Mouse (Mus musculus) megakaryocyte progenitor cell, adult 5-6 weeks (primary cell): ENCODE measurements around the gene Ndufb3. TPM values are rescaled to one million over a fixed set of nuclear protein-coding genes. Genes with fewer than 3 reads are reported as not detected.
A peak's percentile ranks its signal among the peaks of the same experiment; 100 is the strongest.

Experiments
- ATAC-seq: replicated peaks from 2 replicates; pipeline ENCODE4 v1.8.0; 2016; ENCODE audit warnings: mild to moderate bottlenecking, moderate TSS enrichment, inconsistent platforms; ENCODE audit not compliant: poor library complexity
- total RNA-seq, 2 experiments: library from RNA; stranded (forward) in 1 of 2; stranded (reverse) in 1 of 2; fragments of 157-497, 149-512 nt in 1 of 2; fragments of 200-1000 nt in 1 of 2; gene quantifications; 2 replicates each; pipeline versions ENCODE4 v1.2.3 to v1.2.4; 2015 to 2017

Gene Ndufb3
- total RNA-seq, 2 experiments from 2014 or later, result 99.4 to 135 TPM

DNA sequence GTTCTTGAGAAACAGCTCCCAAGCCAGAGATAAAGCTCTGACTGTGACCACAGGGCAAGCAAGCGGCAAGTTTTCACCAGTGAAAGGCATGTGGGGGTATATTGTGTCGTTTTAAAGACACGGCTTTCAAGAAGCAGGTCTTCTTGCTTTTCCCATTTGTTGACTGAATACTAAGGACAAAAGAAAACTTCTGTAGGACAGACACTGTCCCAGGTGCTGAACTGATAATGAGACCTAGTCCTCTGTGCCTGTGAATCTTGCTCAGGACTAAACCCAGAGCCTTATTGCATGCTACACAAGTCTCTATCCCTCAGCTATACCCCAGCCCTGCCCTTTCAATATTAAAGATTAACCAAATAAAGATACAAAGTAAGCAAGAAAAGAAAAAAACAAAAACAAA, 30.0 kb downstream of the Ndufb3 start:
- ATAC-seq, result no peak

- no peak for ATAC-seq
Measured at GRCm38 (mm10) chr1:58617076-58617475, 30.9 kb downstream of the Ndufb3 start.

- peak; percentile 85 for ATAC-seq
Measured at GRCm38 (mm10) chr1:58617978-58618668, 31.9 kb downstream of the Ndufb3 start.

DNA sequence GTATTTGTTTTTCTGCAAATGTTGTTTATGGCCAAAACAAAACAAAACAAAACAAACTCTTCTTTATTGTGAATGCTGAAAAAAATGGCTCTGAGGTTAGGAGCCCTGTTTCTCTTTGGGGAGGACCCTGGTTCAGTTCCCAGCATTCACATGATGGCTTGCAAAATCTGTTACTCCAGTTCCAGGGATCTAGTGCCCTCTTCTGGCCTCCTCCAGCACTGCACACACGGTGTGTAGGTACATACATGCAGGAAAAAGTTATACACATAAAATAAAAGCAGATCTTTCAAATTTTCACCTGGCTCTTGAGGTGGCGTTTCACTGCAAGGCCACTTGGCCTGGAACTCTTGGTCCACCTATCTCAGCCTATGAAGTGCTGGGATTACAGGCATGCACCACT, 32.6 kb downstream of the Ndufb3 start:
- no peak for ATAC-seq

DNA sequence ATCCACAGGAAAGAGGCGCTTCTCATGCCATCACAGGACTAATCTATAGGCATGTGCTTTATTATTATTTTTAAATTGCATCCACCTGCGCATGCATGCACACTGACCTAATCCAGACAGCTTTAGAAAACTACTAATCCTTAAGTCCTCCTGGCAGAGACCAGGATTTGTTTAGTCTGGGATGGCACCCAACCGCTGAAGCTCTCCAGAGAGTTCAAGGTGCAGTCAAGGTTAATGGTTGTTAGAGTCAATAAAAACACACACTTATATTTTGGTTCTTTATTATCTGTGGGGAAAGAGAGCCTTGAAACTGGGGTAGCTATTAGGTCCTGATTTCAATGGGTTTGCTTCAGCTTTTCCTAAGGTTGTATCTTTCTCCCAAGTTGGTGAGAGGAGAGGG, 35.1 kb downstream of the Ndufb3 start:
- no peak for ATAC-seq

- ATAC-seq, result no peak
Measured at GRCm38 (mm10) chr1:58621996-58622748, 36.0 kb downstream of the Ndufb3 start.

- ATAC-seq, result 0 out of 2 replicates have a peak, but pooled peaks have one; percentile 31
Measured at GRCm38 (mm10) chr1:58628847-58629246, 42.7 kb downstream of the Ndufb3 start.

Other genes with a start within 250 kb of the Ndufb3 start
- gene Bzw1, start 193.5 kb upstream of the Ndufb3 start, total RNA-seq (2015), result 205 and 216 TPM in 2 replicates
- gene Bzw1, start 193.5 kb upstream of the Ndufb3 start, total RNA-seq (2017), result 189 and 202 TPM in 2 replicates
- gene Clk1, start 162.3 kb upstream of the Ndufb3 start, total RNA-seq (2015), result 429 and 434 TPM in 2 replicates
- 316 and 328 TPM in 2 replicates for gene Clk1, start 162.3 kb upstream of the Ndufb3 start, total RNA-seq (2017)
- gene Nif3l1, start 141.2 kb upstream of the Ndufb3 start, total RNA-seq (2015), result 17.8 and 27.1 TPM in 2 replicates
- gene Nif3l1, start 141.2 kb upstream of the Ndufb3 start, total RNA-seq (2017), result 48.9 and 58.7 TPM in 2 replicates
- gene Ppil3, start 140.9 kb upstream of the Ndufb3 start, total RNA-seq (2015), result 102 and 103 TPM in 2 replicates
- gene Ppil3, start 140.9 kb upstream of the Ndufb3 start, total RNA-seq (2017), result 89.6 and 95.8 TPM in 2 replicates
- 52.6 and 52.7 TPM in 2 replicates for gene Orc2, start 81.3 kb upstream of the Ndufb3 start, total RNA-seq (2015)
- 80.9 and 127 TPM in 2 replicates for gene Orc2, start 81.3 kb upstream of the Ndufb3 start, total RNA-seq (2017)
- gene Fam126b, start 61 bp upstream of the Ndufb3 start, total RNA-seq (2015), result 16.1 and 17.1 TPM in 2 replicates
- gene Fam126b, start 61 bp upstream of the Ndufb3 start, total RNA-seq (2017), result 19.8 and 32.5 TPM in 2 replicates
- gene Als2cr12, start 109.6 kb downstream of the Ndufb3 start, total RNA-seq (2015), result not detected in 2 replicates
- gene Als2cr12, start 109.6 kb downstream of the Ndufb3 start, total RNA-seq (2017), result 0.44 and 0.67 TPM in 2 replicates
- 60.9 and 71.6 TPM in 2 replicates for gene Cflar, start 125.1 kb downstream of the Ndufb3 start, total RNA-seq (2015)
- 87.5 and 121 TPM in 2 replicates for gene Cflar, start 125.1 kb downstream of the Ndufb3 start, total RNA-seq (2017)
- 182 and 183 TPM in 2 replicates for gene Casp8, start 209.0 kb downstream of the Ndufb3 start, total RNA-seq (2015)
- 124 and 136 TPM in 2 replicates for gene Casp8, start 209.0 kb downstream of the Ndufb3 start, total RNA-seq (2017)